Mouse (Mus musculus) CD4-positive, CD25-positive, alpha-beta regulatory T cell, adult 2 months (primary cell): Measurements from ENCODE around the gene Haus3.
A peak's percentile ranks its signal among the peaks of the same experiment; 100 is the strongest.

Source experiments
- DNase-seq: peaks from one replicate; pipeline ENCODE4 v3.0.0-alpha.2; 2012; ENCODE audit warnings: low read depth, low spot score

Gene Haus3

DNA sequence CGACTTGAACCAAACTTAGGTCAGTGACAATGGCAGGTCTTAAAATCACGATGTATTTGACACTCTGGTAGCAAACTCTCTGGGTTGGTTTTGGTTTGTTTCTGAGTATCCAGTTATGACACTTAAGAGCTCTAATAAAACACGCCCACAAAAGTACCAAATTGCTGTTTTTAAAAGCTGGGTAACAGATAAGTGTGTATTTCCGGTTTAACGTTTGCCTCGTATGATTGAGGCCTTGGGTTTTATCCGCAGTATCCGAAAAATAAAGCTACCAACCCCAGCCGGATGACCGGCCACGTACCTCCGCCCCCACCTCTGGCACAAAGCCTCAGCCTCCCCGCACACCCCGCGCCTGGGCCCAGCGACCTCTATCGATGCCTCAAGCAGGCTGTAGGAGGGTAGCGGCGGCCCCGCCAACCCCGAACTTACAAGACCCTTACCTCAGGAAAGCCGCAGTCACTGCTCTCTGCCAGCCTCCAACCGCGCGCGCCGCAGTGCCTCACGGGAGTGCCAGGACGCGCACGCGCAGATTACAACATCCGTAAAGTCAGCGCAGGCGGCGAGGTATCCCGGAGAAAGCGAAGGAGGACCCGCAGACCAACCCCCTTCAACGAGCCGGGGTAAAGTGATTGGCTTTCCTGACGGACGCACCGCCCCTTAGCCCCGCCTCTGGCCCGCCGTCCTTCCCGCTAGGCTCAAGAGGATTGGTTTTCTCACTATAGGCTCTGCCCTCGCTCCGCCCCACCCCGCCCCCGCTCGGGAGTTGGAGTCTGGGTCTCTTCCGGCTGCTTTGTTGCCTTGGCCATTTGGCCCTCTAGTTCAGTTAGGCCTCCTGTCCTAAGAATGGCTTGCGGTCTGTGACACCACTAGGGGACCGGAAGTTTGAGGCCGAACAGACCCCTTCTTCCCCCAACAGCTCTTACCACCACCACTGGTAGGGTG lies at the start of gene Haus3, which contains the start of gene Poln:
TSS of gene Haus3 (minus strand) at position 578 of the 942 bp plus-strand sequence.
TSS of gene Poln (minus strand) at position 499 of the 942 bp plus-strand sequence.
- peak; percentile 99 for DNase-seq

DNA sequence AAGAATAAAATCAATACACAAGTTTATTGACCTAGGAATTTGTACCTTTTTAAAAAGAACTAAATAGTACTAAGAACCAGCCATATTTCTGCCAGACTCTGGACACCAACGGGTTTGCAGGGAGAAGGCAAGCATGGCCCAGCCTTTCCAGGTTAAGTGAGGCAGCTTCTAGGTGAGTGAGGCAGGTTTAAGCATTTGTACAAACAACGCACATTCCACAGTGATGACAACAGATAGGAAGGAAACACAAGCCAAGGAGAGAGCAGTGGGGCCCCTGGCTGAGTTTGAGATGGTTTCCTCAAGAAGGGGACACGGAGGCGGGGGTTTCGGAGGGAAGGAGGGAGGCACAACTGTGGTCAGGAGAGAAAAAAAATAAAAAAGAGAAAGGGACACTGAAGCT lies 49.3 kb upstream of the Haus3 start:
- DNase-seq = no peak

DNA sequence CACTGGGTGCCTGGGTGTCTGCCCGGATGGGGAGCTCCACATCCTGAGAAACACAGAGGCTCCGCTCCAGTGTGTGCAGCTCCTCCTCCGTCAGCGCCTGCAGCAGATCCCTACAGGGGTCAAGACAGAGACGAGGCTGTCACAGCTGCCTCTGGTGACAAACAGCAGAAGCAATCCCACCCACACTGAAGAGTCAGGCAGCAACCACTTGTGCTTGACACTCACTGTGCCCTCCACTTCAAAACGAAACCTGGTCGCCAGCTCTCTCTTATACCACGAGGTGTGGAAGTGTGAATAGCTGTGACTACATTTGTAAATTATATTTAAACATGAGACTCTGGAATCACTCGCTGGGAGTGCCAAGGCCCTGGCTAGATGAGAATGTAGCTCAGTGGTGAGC lies 48.4 kb upstream of the Haus3 start:
- DNase-seq = no peak

DNA sequence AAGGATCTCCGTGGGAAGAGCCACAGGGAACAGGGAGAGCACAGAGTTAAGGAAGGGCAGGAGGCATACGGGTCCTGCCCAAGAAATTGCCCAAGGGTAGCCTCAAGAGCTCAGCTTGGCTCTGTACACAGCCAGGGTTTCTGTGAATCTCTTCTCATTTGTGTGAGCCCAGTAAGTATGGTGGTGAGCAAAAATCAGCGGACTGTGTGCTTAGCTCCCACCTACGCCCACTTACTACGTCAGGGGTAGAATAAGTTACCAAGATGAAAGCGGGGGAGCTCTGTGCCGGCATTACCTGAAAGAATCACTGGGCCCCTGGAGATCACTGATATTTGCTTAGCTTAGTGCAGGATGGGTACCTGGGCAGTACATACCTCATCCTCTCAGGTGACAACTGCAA lies 46.7 kb upstream of the Haus3 start:
- DNase-seq = no peak

DNA sequence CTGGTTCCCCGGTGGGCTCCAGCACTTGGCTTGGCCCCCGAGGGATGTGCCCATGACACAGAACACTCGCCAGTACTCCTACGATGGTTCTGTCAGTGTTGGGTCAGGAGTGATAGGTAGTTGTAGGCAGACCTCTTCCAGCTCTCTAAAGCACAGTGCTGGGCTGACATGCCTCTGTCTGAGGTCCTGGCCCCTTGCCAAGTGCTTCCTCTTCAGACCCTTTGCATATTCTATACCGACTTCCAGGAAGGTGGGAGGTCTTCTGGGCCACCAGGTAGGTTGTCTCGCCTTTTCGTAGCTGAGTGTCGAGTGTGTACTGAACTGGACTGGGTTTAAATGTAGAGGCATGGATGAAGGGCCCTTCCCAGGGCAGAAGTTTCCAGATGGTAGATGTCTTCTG lies 44.3 kb upstream of the Haus3 start:
- no peak for DNase-seq

DNA sequence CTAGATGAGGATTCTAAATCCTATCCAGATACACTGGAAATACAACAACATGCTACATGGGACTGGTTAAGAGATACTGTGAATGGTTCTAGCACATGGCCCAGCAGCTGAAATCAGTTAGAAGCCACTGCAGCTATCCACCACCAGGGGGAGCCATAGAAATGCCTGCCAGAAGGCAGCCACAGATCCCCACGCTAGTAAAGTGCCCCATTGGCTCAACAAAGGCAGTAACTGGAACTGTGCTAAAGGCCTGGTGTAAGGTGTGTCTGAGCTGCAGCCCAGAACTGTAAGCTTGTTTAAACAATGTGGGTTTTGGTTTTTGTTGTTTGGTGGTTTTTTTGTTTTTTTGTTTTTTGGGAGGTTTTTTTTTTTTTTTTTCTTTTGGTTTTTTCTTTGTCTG lies 41.0 kb upstream of the Haus3 start:
- DNase-seq = peak; percentile 92

DNA sequence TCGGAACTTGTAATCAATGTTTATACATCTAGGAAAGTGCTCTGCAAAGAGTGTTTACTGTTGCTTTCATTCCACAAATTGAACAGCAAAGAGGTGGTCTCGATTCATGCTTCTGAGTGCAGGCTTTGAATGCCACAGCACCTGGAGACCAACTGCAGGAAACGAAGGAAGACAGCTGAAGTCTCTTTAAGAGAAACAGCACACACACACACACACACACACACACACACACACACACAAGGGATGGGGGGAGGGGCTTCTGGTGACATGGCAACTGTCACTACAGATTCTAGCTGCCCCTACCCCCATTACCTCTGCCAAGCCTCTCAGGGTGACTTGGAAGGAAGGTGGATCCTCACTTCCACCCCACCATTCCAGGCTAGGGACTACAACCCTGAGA lies 38.2 kb upstream of the Haus3 start:
- DNase-seq = peak; percentile 57

DNA sequence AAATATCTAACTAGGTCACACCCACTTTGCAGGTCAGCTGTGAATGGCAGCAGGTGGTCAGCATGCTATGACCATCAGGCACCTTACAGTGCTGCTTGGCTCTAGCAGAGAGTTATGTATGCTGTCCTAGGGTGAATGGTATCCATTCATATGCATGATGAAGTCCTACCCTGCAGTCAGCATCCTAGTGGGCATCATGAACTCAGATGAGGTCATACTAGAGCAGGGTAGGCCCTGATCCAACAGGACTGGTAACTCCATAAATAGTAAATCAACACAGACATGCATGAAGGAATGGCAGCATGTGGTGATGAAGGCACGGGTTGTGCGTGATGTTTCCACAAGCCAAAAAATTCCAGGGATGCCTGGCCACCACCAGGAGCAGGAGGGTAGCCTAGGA lies 36.5 kb upstream of the Haus3 start:
- DNase-seq = no peak

DNA sequence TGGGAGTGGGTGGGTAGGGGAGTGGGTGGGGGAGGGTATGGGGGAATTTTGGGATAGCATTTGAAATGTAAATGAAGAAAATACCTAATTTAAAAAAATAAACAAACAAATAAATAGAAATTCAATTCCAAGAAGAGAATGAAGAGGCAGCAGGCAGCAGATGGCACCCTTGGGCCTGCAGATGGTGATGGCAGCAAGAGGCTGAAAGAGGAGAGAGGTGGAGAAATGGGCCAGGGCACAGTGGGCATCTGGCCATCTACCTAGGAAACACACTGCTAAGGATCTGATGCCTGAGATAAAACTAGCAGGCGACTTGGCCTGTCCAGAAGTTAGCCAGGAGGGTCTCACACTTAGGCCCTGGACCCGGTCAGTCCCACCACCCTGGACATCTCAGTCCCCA lies 35.6 kb upstream of the Haus3 start:
- no peak for DNase-seq

DNA sequence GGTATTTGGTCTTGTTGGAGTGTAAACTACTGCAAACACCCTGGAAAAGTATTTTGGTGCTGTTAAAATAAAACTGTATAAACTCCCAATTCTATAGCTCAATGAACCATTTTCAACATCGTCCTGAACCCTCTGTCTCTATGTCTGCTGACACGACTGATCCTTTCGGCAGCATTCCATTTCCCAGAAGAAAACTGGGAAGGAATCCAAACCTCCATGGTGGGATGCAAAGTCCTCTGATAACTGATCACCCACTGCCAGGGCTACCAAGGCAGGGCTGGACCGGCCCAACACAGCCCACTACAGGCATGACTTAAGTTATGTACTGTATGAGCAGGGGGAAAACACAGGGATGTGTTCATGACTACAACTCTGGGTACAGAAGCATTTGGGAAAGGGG lies 32.7 kb upstream of the Haus3 start:
- DNase-seq = no peak

DNA sequence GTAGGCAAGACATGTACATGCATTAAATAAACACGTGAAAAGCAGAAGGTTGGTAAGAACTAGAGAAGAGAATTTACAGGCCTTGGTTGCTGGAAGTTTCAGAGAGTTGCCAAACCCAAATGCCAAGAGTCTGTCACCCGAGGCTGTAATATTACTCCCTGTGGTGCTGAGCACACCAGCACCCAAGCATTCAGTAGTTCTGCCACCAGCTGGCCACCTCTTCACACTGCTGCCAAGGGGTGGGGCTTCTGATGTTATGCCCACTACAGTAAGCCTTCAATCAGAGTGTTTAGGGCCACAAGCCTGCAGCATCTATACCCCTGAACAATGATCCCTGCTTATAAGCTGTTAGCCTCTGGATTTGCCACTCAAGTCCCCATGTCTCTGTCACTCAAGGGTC lies 32.1 kb upstream of the Haus3 start:
- DNase-seq = peak; percentile 63

DNA sequence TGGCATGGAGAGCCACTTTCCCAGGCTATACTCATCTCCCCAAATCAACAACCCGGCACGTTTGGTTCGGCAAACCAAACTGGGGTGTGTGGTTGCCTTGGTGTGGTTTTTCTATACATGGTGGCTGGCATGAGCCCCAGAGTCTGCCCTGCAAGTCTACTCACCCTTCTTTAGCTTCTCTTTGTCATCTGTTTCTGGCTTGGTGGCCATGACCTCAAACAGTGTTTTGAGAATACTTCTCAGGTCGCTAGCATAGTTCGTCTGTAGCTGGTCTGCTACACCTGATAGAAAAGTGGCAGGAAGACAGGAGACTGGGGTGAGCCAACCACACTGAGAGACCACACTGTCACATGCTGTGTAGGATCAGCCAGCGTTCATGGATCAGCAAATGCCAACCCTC lies 29.3 kb upstream of the Haus3 start:
- DNase-seq = peak; percentile 51

DNA sequence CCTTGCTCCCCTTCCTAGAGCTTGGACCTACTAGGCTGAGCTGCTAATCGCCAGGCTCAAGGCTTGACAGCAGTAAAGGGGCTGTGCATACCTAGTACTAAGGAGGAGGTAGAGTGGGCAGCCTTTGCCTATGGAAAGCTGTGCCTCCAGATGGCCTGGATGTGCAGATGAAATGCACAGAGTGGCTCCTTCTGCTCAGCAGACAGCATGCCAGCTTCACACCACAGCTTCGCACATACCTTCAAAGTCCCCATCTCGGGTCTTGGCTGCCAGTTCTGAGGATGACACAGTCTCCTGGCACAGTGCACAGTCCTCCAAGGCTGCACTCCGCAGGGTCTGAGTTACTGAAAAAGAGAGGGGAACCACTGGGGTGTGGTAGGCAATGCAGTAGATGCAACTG lies 27.9 kb upstream of the Haus3 start:
- DNase-seq = peak; percentile 38

DNA sequence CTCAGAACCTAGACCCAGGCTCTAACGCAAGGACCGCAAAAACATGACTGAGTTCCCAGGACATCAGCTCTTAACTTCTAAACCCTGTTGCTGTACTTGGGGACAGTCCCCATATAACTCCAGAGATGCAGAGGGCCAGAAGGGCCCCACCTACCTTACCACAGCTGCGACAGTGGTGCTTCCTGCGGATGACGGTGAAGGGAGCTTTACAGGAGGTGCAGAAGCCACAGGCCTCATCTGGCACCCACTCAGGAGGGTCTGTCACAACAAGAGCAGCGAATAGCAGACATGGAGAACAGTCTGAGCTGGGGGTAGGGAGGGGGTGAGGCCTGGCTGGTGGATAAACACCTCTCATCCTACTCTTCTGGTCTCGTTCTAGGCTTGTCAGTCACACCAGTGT lies 27.1 kb upstream of the Haus3 start:
- DNase-seq = peak; percentile 95

DNA sequence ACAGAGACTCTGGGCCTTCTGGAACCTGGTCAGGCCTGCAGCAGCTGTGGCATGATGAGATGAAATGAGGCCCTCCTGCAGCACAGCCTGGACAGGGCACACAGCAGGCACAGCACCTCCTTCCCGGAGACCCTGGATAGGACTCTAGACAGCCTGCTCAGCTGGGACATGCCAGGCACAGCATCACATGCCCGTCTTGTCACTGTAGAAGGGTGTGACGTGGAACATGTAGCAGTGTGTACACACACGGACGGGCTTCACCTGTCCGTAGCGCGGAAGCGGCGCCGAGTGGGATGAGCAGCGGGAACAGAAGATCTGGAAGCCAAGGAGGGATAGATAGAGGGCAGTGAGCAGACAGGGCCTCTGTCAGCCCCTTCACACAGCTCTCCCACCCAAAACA lies 26.5 kb upstream of the Haus3 start:
- DNase-seq = peak; percentile 47

DNA sequence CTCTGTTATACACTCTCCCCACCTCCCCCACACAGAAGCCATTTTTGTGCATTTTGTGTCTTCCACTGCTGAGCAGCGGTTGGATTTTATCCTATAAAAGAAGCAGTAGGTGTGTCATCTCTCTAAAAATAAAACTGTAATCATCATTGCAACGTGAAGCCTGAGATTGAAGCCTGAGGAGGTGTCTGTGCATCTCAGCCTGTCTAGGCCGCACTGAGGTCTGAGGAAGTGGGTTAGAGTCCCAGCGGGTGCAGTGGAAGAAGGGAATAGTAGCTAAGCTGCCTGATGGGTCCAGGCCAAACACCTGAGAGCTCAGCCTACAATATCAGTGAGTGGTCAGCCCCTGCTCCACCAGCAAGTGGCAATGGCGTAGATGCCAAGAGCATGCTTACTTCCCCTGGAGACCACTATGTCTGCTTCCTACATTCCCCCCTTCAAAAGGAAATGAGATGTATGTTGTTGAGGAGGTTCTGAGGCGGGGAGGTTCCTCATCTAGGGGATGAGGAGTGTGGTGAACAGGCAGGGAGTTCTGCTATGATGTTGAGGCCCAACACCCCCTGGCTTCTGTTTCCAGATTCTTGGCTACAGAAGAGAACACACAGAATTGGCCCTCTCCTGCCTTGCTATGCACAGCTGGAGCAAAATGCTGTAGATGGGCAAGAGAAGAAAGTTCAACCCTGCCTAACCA lies 25.8 kb upstream of the Haus3 start:
- DNase-seq = peak; percentile 50

DNA sequence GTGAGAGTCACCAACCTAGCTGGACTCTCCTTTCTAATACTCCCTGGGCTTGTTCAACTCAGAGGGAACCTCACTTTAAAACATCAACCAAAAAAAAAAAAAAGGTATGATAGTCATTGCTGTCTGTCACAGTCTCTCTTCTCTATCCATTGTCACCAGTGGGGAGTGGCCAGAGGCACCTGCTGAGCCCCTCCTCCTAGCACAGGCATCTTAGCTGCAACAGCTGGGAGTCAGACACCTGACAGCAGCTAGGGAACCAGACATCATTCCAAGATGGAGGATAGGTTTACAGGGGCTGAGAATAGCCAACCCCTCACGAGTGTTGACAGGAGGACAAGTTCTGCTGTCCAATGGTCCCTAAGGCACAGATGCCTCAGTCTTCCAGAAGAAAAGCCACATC lies 25.1 kb upstream of the Haus3 start:
- peak; percentile 35 for DNase-seq

DNA sequence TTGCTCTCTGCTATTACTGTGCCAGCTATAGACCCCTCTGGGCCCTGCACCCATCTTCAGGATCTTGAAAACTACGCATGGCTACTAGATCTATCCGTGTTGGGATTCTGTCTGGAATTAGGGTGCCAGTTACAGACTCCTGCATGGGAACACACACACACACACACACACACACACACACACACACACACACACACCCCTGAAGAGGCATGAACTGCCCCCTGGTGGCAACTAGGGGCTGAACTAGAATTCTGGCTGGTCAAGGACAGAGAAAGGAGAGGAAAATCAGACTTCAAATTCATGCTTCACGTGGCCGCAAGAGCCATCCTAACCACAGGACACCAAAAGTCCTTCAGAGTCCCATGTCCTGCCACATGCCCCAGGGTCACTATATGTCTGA lies 22.5 kb upstream of the Haus3 start:
- peak; percentile 54 for DNase-seq

DNA sequence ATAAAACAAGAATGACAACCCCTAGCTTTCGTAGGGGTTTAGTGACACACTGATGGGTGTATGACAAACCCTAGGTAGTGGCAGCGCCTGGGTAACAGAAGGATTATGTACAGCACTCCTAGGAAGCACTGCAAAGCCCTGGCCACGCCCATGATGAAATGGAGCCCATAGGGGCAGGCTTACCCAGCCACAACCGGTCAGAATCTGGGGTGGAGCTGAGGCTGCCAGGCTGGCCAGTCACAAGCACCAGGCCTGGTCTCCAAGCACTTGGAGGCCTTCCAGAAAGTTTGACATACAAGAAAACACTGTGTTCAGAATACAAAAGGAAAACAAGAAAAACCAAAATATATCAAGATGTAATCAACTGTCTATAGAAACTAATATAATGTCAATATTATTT lies 21.7 kb upstream of the Haus3 start:
- no peak for DNase-seq

DNA sequence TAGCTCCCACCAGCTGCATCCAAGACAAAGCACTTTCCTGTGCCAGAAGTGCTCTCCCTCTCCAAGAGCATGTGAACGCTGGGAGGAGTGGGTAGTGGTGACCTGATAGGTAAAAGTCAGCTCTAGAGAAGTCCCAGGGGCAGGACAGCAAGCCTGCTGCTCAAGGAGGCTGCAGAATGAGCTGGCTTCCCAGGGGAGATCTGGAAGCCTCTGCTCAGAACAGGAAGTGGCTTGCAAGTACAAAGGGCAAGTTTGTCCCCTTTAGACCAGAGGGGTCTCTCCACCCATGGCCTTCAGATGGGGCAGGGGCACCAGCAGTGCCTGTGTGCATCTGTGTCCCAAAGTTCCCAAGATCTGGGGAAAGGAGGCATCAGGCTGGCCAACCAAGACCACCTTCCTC lies 20.2 kb upstream of the Haus3 start:
- no peak for DNase-seq

DNA sequence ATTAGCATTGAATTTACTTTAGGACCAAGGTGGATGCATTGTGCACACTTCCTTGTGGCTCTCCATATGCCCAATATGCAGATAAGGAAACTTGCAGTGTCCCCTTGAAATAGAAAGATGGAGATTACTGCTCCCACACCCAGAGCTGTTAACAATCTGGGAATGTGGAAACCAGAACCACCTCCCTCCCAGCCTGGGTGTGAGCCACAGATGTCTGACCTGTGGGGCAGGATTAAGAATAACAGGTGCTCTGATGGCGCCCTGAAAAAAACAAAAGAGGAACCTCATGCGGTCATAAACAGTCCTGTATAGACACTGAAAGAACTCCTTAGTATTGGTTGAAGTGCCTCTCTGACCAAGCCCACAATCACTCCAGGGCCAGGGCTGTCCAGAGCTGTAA lies 19.5 kb upstream of the Haus3 start:
- DNase-seq = no peak

DNA sequence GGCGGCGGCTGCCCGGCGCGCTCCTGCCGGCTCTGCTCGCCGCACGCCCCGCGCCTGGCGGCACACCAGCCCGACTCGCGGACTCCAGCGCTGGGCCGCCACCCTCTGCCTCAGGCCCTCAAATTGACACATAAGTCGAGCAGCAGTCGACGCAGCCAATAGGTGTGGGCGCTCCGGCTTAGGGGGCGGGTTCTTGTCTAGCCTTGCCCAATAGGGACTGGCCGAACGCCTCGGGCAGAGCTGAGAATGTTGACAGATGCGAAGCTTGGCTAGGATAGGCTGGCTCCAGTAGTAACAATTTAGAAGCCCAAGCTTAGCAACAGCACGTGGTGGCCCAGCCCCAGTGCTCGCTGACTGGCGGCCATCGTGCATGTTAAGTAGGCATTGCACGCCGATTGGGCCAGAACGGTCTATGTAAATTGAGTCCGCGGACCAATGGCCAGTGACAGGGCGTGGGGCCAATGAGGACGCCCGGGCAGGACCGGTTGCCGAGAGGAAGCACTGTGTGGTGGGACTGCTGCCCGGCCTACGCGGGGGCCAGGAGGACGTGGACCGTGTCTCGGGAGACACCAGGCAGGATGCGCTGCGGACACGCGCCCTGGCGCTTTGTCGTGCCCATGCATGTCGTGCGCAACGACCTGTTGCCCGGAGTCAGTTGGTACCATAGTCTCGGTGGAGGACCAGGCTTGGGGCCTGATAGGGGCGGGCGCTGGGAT lies 18.4 kb upstream of the Haus3 start, which contains the start of gene Mxd4:
TSS of gene Mxd4 (minus strand) at position 120 of the 716 bp plus-strand sequence.
- peak; percentile 98 for DNase-seq
